Mouse (Mus musculus): ENCODE results near the gene Scn2a. TPM values are rescaled to one million over a fixed set of nuclear protein-coding genes. Genes with fewer than 3 reads are reported as not detected.
A peak's percentile ranks its signal among the peaks of the same experiment; 100 is the strongest.
"Not testable (repeated sequence)": the region's sequence is repeated elsewhere in the genome, so short reads cannot be mapped to it uniquely, and the experiment has no call there.

Scn2a gene
- polyA plus RNA-seq, 1 experiment from 2014 or later: 1.7 TPM

DNA sequence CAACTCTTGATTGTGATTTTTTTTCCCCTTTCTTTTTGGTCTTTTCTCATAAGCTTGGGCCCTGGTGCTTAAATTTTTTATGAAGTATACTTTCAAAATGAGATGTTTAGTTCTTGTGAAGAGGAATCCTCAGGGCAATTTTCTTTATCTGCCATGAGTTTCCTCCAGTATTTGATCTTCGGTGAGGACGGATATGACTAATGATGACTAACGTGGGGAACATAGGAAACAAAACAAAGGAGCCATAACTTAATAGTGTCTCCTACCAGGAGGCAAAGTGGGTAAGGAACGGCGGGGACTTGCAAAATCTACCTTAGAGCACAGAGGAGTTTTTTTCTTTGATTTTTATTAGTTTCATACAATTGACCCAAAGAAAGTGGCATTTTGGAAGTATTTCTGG is 124.8 kb downstream of the Scn2a start:
- Histone ChIP-seq H3K27ac (no peak overlapping the region), H3K27me3 (ENCODE audit: insufficient read depth, poor library complexity, severe bottlenecking) (no peaks in the 10 kb centered on the region), H3K4me1 (no peaks in the 10 kb centered on the region), H3K9me3 (no peaks in the 10 kb centered on the region), H3K4me3 (no peak overlapping the region), H3K36me3 (no peaks in the 10 kb centered on the region)
- DNase-seq (ENCODE audit: low spot score): no peak
- WGBS: 74% methylated on average over 5 of the region's 5 CpGs

DNA sequence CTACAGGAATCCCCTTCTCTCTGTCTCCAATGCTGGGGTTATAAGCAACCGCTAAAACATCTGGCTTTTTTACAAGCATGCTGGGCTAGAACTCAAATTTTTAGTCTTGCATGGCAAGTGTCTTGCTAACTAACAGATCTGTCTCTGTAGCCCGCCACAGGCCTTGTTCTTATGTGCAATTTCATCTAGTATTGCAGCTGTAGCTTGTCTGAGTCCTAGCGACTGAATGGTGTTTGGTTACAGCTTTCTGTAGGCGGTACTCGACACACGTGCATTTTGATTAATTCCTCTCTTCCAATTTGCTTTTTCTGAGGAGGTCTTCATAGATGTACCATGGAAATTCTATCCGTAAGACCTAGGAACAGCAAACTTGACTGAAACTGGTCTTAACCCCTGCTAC is 161.9 kb downstream of the Scn2a start:
- no peak overlapping the region for H3K4me3 ChIP-seq
- no peaks in the 10 kb centered on the region for H3K27me3 ChIP-seq (ENCODE audit: insufficient read depth, poor library complexity, severe bottlenecking)
- H3K36me3 ChIP-seq: no peaks in the 10 kb centered on the region
- H3K9me3 ChIP-seq: no peaks in the 10 kb centered on the region
- no peaks in the 10 kb centered on the region for H3K4me1 ChIP-seq
- 76% methylated on average over 7 of the region's 7 CpGs for WGBS
- H3K27ac ChIP-seq: no peak overlapping the region
- DNase-seq (ENCODE audit: low spot score): no peak

DNA sequence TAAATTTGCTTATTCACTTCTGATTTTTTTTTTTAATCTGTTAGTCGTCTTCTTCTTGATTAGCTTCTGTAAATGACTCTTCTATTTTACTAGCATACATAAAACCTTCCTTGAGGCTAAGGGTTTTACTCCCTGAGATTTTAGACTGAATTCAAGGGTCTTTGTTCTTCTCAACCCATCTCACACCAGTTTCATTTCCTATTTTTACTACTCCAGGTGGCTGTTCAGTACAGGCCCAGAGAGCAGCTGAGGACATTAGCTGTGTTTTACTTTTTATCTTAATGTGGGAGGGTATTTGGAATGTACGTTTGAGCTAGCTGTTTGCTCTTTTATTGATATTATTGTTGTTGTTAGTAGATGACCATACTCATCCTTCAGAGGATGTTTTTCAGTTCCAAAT is 162.8 kb downstream of the Scn2a start:
- H3K27ac ChIP-seq: no peak overlapping the region
- H3K9me3 ChIP-seq: no peaks in the 10 kb centered on the region
- H3K4me3 ChIP-seq: no peak overlapping the region
- H3K4me1 ChIP-seq: no peaks in the 10 kb centered on the region
- no peaks in the 10 kb centered on the region for H3K36me3 ChIP-seq
- no peaks in the 10 kb centered on the region for H3K27me3 ChIP-seq (ENCODE audit: insufficient read depth, poor library complexity, severe bottlenecking)
- no peak for DNase-seq (ENCODE audit: low spot score)
- WGBS: 75% methylated on average over 2 of the region's 2 CpGs

DNA sequence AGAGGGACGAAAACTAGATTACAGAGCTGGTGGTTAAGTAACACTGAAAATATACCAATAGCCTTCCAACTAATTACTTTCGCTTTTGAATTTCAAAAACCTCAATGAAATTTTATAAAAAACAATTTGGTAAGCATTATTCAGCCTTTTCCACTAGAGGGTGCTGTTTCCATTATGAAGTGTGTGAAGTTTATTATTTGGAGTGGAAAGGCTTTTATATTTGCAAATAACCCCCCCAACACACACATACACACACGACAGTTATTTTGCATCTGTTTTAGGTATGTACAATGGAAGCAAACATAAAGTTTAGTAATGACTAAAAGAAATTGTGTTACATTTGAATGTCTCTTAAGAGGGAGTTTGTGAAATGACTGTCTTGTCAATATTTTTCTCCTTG is 171.9 kb downstream of the Scn2a start:
- H3K4me3 ChIP-seq: no peak overlapping the region
- H3K9me3 ChIP-seq: peaks cover 21% of the 10 kb centered on the region
- no peaks in the 10 kb centered on the region for H3K4me1 ChIP-seq
- peaks cover 5% of the 10 kb centered on the region; the same call in 1 of the 2 replicates for H3K27me3 ChIP-seq (ENCODE audit: insufficient read depth, poor library complexity, severe bottlenecking)
- DNase-seq (ENCODE audit: low spot score): no peak
- no peaks in the 10 kb centered on the region for H3K36me3 ChIP-seq
- no peak overlapping the region for H3K27ac ChIP-seq
- 31% methylated on average over 3 of the region's 3 CpGs for WGBS

DNA sequence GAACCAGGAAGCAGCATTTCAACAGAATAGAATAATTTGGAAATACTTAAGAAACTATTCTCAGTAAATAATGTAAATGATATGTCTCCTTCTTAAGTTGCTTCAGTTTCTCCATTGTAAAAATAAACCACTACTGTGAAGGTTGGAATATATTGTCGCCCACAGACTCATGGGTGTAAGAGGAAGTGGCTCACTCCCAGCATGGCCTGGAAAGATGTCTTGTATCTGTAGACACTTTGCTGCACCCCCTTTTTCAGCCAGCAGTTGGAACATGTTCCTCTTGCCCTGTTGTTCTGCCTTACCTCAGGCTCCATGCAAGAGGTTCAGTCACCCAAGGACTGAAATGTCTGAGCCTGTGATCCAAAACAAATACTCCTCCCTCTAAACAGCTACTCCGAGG is 173.0 kb downstream of the Scn2a start:
- no peaks in the 10 kb centered on the region for H3K4me1 ChIP-seq
- H3K36me3 ChIP-seq: no peaks in the 10 kb centered on the region
- no peak for DNase-seq (ENCODE audit: low spot score)
- no peak overlapping the region for H3K4me3 ChIP-seq
- peaks cover 5% of the 10 kb centered on the region; the same call in 1 of the 2 replicates for H3K27me3 ChIP-seq (ENCODE audit: insufficient read depth, poor library complexity, severe bottlenecking)
- peaks cover 21% of the 10 kb centered on the region for H3K9me3 ChIP-seq
- no peak overlapping the region for H3K27ac ChIP-seq
- 83% methylated on average over 2 of the region's 2 CpGs for WGBS

DNA sequence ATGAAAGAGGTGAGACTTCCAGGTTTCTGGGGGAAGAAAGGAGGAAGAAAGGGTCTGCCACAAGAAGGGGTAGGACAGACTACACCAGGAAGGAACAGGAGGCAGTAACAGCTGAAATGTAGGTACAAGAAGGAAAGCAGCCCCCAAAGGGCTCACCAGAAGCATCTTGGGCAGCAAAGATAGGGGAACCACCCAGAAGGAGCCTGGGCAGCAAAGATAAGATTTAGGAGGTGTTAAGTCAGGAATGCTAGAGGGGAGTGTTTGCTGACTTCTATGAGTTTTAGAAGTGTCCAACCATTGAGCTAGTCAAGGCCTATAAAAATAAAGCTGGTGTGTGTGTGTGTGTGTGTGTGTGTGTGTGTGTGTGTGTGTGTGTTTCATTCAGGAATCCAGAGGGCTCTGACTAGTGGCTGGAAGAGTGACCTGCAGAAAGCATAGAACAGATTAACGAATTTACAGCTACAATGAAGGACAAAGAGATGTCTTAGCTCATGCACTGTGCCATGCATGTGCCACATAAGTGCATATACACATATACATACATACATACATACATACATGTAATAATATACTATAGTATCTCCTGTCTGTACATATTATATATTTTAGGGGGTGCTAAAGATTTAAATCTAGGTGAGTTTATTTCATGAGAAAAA is 180.6 kb downstream of the Scn2a start:
- H3K4me3 ChIP-seq: no peak overlapping the region
- H3K4me1 ChIP-seq: no peaks in the 10 kb centered on the region
- DNase-seq (ENCODE audit: low spot score): peak; percentile 88
- H3K27ac ChIP-seq: no peak overlapping the region
- H3K9me3 ChIP-seq: peaks cover 8% of the 10 kb centered on the region
- H3K27me3 ChIP-seq (ENCODE audit: insufficient read depth, poor library complexity, severe bottlenecking): no peaks in the 10 kb centered on the region
- no peaks in the 10 kb centered on the region for H3K36me3 ChIP-seq
- 69% methylated on average over 1 of the region's 1 CpGs for WGBS

DNA sequence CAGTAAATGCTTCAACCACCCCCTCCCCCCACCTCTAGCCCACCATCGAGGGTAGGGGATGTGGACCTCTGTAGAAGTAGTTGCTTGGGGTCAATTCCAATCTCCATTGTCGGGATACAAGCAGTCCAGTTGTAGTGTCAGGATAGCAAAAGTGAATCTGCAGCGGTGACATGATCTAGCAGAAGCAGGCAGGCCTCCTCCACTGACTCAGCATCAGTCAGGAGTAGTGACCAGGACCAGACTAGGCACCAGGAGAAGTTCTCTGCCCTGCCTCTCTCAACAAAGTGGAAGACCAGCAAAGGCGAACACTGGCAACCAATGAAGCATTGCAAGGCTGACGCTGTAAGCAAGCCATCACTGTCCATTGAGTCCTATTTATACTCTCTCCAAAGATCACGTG is 186.0 kb downstream of the Scn2a start:
- 88% methylated on average over 6 of the region's 6 CpGs for WGBS
- Histone ChIP-seq H3K4me1 (no peaks in the 10 kb centered on the region), H3K27me3 (ENCODE audit: insufficient read depth, poor library complexity, severe bottlenecking) (no peaks in the 10 kb centered on the region), H3K36me3 (no peaks in the 10 kb centered on the region), H3K9me3 (no peaks in the 10 kb centered on the region), H3K4me3 (no peak overlapping the region), H3K27ac (no peak overlapping the region)
- DNase-seq (ENCODE audit: low spot score): no peak

DNA sequence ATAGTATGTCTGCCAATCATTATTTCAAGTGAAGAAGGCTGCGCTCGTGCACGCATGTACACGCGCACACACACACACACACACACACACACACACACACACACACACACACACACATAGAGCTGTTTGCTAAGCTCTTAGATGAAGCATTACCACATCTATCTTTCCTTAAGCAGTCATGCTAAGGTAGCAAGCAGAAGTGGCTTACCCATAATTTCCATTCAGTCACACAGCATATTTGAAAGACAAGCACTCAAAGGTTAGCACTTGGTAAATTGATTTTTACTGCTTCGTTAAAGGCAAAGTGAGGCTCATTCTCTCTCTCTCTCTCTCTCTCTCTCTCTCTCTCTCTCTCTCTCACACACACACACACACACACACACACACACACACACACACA is 190.6 kb downstream of the Scn2a start:
- H3K4me1 ChIP-seq; H3K27me3 ChIP-seq (ENCODE audit: insufficient read depth, poor library complexity, severe bottlenecking); H3K27ac ChIP-seq; H3K9me3 ChIP-seq; H3K36me3 ChIP-seq; H3K4me3 ChIP-seq; DNase-seq (ENCODE audit: low spot score): not testable (repeated sequence)
- 87% methylated on average over 6 of the region's 6 CpGs for WGBS

Other genes with a start within 250 kb of the Scn2a start
- 0.17 and 0.46 TPM in 2 replicates for gene Scn3a, start 53.1 kb upstream of the Scn2a start, polyA plus RNA-seq (2016; fragmentation: Nextera tagmentation; extraction: Ambion mirVana)
- gene Csrnp3, start 225.0 kb downstream of the Scn2a start, polyA plus RNA-seq (2016; fragmentation: Nextera tagmentation; extraction: Ambion mirVana): 1.3 and 2.2 TPM in 2 replicates